Mouse (Mus musculus): ENCODE measurements at regions not wholly inside any gene's neighbourhood (a gene's known extent, or its start where the extent isn't known, plus 50 kb on each side); places are given as distances from the start of the nearest gene placed in this dataset.
"Not testable (repeated sequence)": the region's sequence is repeated elsewhere in the genome, so short reads cannot be mapped to it uniquely, and the experiment has no call there.

DNA sequence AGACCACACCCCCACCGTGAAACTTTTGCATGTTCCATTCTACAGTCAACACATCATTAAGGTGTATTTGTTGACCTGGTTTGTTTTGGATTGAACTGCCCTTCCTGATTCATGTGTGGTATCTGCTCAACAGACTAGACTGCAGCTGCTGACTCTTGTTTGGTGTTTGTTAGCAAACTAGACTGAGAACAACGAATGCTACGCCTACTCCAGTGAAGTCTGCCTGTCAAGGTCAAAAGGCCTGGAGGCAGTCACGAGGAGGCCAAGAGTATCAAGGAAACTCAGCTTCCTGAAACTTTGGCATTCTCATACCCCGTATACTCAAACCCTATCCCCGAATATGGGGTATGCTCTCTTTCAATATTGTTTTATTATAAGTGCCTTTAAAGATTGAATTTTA lies 194.2 kb upstream of the Spin1 start:
- not testable (repeated sequence) for H3K9ac ChIP-seq (replicated peaks; ENCODE audit: low read depth); H3K9me3 ChIP-seq (ENCODE audit: low read length); H3K27ac ChIP-seq (ENCODE audit: low read length); ATAC-seq; H3K36me3 ChIP-seq (ENCODE audit: insufficient read depth, low read length); H3K27me3 ChIP-seq (replicated peaks; ENCODE audit: insufficient read depth, low read length); H3K4me2 ChIP-seq (replicated peaks; ENCODE audit: low read depth, low read length); H3K4me1 ChIP-seq (ENCODE audit: insufficient read depth, low read depth, low read length); H3K4me3 ChIP-seq (ENCODE audit: low read depth, low read length); DNase-seq (ENCODE audit: low spot score)
- WGBS, result 81% methylated on average over 6 of the region's 6 CpGs

DNA sequence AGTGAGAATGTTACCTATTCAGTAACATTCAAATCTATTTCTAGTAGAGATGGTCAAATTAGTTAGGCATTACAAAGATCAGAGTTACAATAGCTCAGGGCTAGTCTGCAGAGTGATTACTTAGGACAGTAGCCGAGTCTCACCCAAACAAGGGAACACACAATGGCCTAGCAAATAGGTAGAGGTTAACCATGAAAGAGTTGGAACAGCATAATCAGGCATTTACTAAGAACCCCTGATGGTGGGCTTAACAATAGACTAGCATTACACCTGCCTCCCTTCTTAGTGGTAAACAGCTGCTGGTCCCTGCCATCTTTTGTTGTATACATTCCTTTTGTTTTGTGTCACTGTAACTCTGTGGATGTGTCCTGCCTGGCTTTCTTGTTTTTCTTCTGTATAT lies 193.8 kb upstream of the Spin1 start:
- Histone ChIP-seq H3K36me3 (ENCODE audit: insufficient read depth, low read length) (no peaks in the 10 kb centered on the region), H3K9ac (replicated peaks; ENCODE audit: low read depth) (no peak overlapping the region), H3K4me1 (ENCODE audit: insufficient read depth, low read depth, low read length) (no peaks in the 10 kb centered on the region), H3K9me3 (ENCODE audit: low read length) (no peaks in the 10 kb centered on the region), H3K27ac (ENCODE audit: low read length) (no peak overlapping the region), H3K4me2 (replicated peaks; ENCODE audit: low read depth, low read length) (no peak overlapping the region), H3K27me3 (replicated peaks; ENCODE audit: insufficient read depth, low read length) (no peaks in the 10 kb centered on the region), H3K4me3 (ENCODE audit: low read depth, low read length) (no peak overlapping the region)
- WGBS, result 88% methylated on average over 1 of the region's 1 CpGs
- no peak for ATAC-seq
- DNase-seq (ENCODE audit: low spot score), result no peak
- TF ChIP-seq CTCF (IDR thresholded peaks at IDR 0.05), result no peak
- TF ChIP-seq EP300 (IDR thresholded peaks at IDR 0.05), result no peak

DNA sequence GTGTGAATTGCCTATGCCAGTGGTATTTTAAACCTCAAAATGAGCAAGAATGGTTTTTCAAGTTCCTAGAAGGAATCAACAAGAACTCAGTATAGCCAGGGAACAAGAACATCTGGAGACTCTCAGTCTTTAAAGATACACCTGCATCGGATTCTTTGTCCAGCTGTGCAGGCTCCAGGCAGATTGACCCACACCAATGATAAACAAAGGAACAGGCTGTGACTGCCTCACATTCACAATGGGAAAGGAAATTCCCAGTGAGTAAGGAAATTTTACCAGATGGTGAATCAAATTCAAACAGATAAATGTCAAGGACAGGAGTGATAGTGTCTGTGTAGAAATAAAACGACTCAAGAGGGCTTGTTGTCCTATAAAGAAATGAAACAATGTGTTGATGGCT lies 187.9 kb upstream of the Spin1 start:
- H3K9me3 ChIP-seq (ENCODE audit: low read length); H3K4me2 ChIP-seq (replicated peaks; ENCODE audit: low read depth, low read length); H3K27me3 ChIP-seq (replicated peaks; ENCODE audit: insufficient read depth, low read length); H3K4me1 ChIP-seq (ENCODE audit: insufficient read depth, low read depth, low read length); H3K27ac ChIP-seq (ENCODE audit: low read length); ATAC-seq; H3K4me3 ChIP-seq (ENCODE audit: low read depth, low read length); H3K9ac ChIP-seq (replicated peaks; ENCODE audit: low read depth); H3K36me3 ChIP-seq (ENCODE audit: insufficient read depth, low read length); DNase-seq (ENCODE audit: low spot score): not testable (repeated sequence)
- 56% methylated on average over 2 of the region's 2 CpGs for WGBS

DNA sequence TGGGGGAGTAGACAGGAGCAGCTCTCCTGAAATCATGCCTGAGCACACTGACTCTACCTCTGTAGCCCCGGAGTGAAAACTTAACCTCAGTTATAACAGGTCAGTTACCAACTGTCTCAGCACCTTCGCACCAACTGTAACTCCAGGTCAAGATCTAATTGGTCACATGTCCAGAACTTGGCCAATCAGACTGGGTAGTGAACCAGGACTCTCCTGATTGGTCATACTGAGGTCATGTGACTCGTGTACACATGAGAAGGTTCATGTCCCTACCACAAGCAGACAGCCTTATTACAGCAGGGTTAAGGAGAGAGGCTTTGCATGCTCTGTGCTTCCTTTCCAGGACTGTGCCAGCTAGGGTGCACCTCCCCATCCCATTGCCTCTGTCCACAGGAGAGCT lies 166.7 kb upstream of the Spin1 start:
- WGBS, result 81% methylated on average over 3 of the region's 3 CpGs
- H3K9ac ChIP-seq (replicated peaks; ENCODE audit: low read depth); H3K4me2 ChIP-seq (replicated peaks; ENCODE audit: low read depth, low read length); H3K27ac ChIP-seq (ENCODE audit: low read length); DNase-seq (ENCODE audit: low spot score); H3K27me3 ChIP-seq (replicated peaks; ENCODE audit: insufficient read depth, low read length); H3K4me3 ChIP-seq (ENCODE audit: low read depth, low read length); ATAC-seq; H3K36me3 ChIP-seq (ENCODE audit: insufficient read depth, low read length); H3K4me1 ChIP-seq (ENCODE audit: insufficient read depth, low read depth, low read length); H3K9me3 ChIP-seq (ENCODE audit: low read length): not testable (repeated sequence)

DNA sequence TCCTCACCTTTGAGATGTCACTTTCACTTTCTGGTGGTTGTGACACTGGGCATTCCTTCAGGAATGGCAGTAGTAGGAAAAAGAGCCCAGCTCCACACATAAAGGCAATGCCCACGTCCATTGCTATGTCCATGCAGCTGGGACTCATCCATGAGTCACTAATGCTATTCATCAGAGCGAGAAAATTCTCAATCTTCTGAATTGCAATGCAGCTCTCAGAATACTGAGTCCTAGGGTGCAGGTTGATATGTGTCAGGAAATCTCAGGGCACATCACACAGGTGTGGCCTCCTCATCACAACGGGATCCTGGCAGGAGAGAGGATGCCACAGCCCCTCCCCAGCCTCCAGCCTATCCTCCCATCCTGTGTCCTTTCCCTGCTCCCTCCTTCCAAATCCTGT lies 158.1 kb upstream of the Spin1 start:
- no peaks in the 10 kb centered on the region for H3K4me1 ChIP-seq (ENCODE audit: insufficient read depth, low read depth, low read length)
- H3K27ac ChIP-seq (ENCODE audit: low read length), result no peak overlapping the region
- WGBS, result 60% methylated on average over 3 of the region's 3 CpGs
- H3K4me2 ChIP-seq (replicated peaks; ENCODE audit: low read depth, low read length), result no peak overlapping the region
- ATAC-seq (no peak), DNase-seq (ENCODE audit: low spot score) (no peak)
- H3K9ac ChIP-seq (replicated peaks; ENCODE audit: low read depth), result no peak overlapping the region
- no peak overlapping the region for H3K4me3 ChIP-seq (ENCODE audit: low read depth, low read length)
- TF ChIP-seq EP300 (IDR thresholded peaks at IDR 0.05) (no peak), CTCF (IDR thresholded peaks at IDR 0.05) (no peak)
- no peaks in the 10 kb centered on the region for H3K36me3 ChIP-seq (ENCODE audit: insufficient read depth, low read length)
- no peaks in the 10 kb centered on the region for H3K9me3 ChIP-seq (ENCODE audit: low read length)
- H3K27me3 ChIP-seq (replicated peaks; ENCODE audit: insufficient read depth, low read length), result 0 out of 2 replicates have a peak, but pooled peaks cover 3% of the 10 kb centered on the region

DNA sequence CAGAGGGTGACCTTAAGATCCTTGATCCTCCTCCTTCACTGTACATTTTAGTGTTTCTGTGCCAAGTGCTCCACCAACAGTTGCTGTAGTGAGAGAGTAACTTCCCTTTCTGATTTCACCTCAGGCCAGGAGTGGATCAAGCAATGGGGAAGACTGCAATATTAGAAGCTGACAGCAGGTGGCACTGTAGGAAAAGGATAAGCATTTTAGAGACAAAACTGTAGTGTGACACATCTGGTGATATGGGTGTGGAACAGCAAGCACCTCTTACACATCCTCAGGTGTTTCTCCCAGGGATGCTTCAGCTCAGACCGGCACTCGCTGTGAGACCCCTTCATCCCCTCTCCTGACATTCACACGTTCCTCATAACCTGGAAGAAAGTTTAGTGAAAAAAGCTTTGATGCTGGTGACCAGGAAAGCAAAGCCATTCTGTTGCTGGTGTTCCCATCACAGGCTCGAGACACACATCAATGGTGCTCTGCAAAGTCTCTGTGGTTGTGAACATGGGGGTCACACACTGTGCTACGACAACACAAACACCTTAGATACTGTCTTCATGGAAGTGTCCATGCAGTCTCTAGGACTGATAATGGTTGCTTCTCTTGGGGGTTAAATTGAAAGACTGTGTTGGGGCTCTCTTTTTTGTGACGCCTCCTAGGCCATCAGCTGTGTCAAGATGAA lies 151.0 kb upstream of the Spin1 start:
- no peak overlapping the region for H3K4me2 ChIP-seq (replicated peaks; ENCODE audit: low read depth, low read length)
- TF ChIP-seq CTCF (IDR thresholded peaks at IDR 0.05), result peak; percentile 94
- no peak for TF ChIP-seq EP300 (IDR thresholded peaks at IDR 0.05)
- DNase-seq (ENCODE audit: low spot score) (peak; percentile 77), ATAC-seq (peak; percentile 16; the same call in 1 of the 2 replicates)
- no peaks in the 10 kb centered on the region for H3K36me3 ChIP-seq (ENCODE audit: insufficient read depth, low read length)
- no peak overlapping the region for H3K27ac ChIP-seq (ENCODE audit: low read length)
- H3K4me3 ChIP-seq (ENCODE audit: low read depth, low read length), result no peak overlapping the region
- no peaks in the 10 kb centered on the region for H3K27me3 ChIP-seq (replicated peaks; ENCODE audit: insufficient read depth, low read length)
- no peaks in the 10 kb centered on the region for H3K4me1 ChIP-seq (ENCODE audit: insufficient read depth, low read depth, low read length)
- 33% methylated on average over 6 of the region's 6 CpGs for WGBS
- H3K9ac ChIP-seq (replicated peaks; ENCODE audit: low read depth), result no peak overlapping the region
- H3K9me3 ChIP-seq (ENCODE audit: low read length), result no peaks in the 10 kb centered on the region

DNA sequence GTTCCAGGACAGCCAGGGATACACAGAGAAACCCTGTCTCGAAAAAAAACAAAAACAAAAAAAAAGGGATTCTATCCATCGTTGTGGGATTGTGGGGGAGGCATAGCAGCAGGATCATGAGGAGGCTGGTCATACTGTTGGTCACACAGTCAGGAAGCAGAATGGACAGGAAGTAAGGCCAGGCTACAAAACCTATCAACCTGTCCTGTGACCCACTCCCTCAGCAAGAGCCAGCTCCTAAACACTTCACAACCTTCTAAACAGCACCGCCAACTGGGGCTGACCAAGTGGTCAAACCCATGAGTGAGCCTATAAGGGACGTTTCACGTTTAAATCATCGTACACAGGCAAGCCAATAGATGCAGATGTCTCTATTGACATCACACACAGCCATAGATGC lies 146.0 kb upstream of the Spin1 start:
- no peak overlapping the region for H3K4me3 ChIP-seq (ENCODE audit: low read depth, low read length)
- H3K27me3 ChIP-seq (replicated peaks; ENCODE audit: insufficient read depth, low read length), result no peaks in the 10 kb centered on the region
- TF ChIP-seq EP300 (IDR thresholded peaks at IDR 0.05) (no peak), CTCF (IDR thresholded peaks at IDR 0.05) (no peak)
- no peak overlapping the region for H3K4me2 ChIP-seq (replicated peaks; ENCODE audit: low read depth, low read length)
- H3K4me1 ChIP-seq (ENCODE audit: insufficient read depth, low read depth, low read length), result no peaks in the 10 kb centered on the region
- no peak for DNase-seq (ENCODE audit: low spot score)
- H3K9me3 ChIP-seq (ENCODE audit: low read length), result no peaks in the 10 kb centered on the region
- no peak overlapping the region for H3K27ac ChIP-seq (ENCODE audit: low read length)
- H3K36me3 ChIP-seq (ENCODE audit: insufficient read depth, low read length), result no peaks in the 10 kb centered on the region
- ATAC-seq, result no peak
- no peak overlapping the region for H3K9ac ChIP-seq (replicated peaks; ENCODE audit: low read depth)
- WGBS, result 88% methylated on average over 6 of the region's 6 CpGs
